Mouse (Mus musculus) heart, postnatal 0 days (tissue): ENCODE data around the gene Pid1.

Experiments used
- CTCF ChIP-seq: IDR thresholded peaks from 2 replicates; pipeline ENCODE4 v1.5.1; 2016; ENCODE audit warnings: antibody characterized with exemption, control low read depth, low read depth
- EP300 ChIP-seq: IDR thresholded peaks from 2 replicates; pipeline ENCODE4 v1.6.1; 2016; ENCODE audit warnings: antibody characterized with exemption, low read depth

- TF ChIP-seq CTCF (no peak), EP300 (no peak)
Measured at GRCm38 (mm10) chr1:84087957-84088356, 276.0 kb downstream of the Pid1 start.
